Mouse (Mus musculus) midbrain, embryonic 13.5 days (tissue): ENCODE measurements around the gene 5730596B20Rik. TPM values are rescaled to one million over a fixed set of nuclear protein-coding genes. Genes with fewer than 3 reads are reported as not detected.
A peak's percentile ranks its signal among the peaks of the same experiment; 100 is the strongest.

Source experiments
- ATAC-seq: fragments of 200-750 bp; cut with Nextera tagmentation; 2 replicates; pipeline ENCODE4 v1.8.0; 2017; ENCODE audit warnings: mild to moderate bottlenecking, moderate TSS enrichment, moderate library complexity
- H3K27ac ChIP-seq: fragments of 300-500 bp; sonication (generic); 2 replicates; pipeline ENCODE4 v1.5.1; 2015; ENCODE audit warnings: inconsistent platforms, mild to moderate bottlenecking, moderate library complexity
- H3K27me3 ChIP-seq: fragments of 300-500 bp; sonication (generic); 2 replicates; pipeline ENCODE4 v1.6.1; 2015; ENCODE audit warnings: mild to moderate bottlenecking, inconsistent platforms
- H3K36me3 ChIP-seq: fragments of 300-500 bp; sonication (generic); 2 replicates; pipeline ENCODE4 v1.6.1; 2015; ENCODE audit warnings: mild to moderate bottlenecking, inconsistent platforms
- H3K4me1 ChIP-seq: fragments of 300-500 bp; sonication (generic); replicated peaks from 2 replicates; pipeline ENCODE4 v1.6.1; 2015; ENCODE audit warnings: inconsistent platforms
- H3K4me2 ChIP-seq: fragments of 300-500 bp; sonication (generic); replicated peaks from 2 replicates; pipeline ENCODE4 v1.6.1; 2015; ENCODE audit warnings: moderate library complexity, mild to moderate bottlenecking, inconsistent platforms
- H3K4me3 ChIP-seq: fragments of 300-500 bp; sonication (generic); replicated peaks from 2 replicates; pipeline ENCODE4 v1.5.1; 2015; ENCODE audit warnings: mild to moderate bottlenecking, inconsistent platforms
- H3K9ac ChIP-seq: fragments of 300-500 bp; sonication (generic); replicated peaks from 2 replicates; pipeline ENCODE4 v1.6.1; 2015; ENCODE audit warnings: mild to moderate bottlenecking, inconsistent platforms
- H3K9me3 ChIP-seq: fragments of 300-500 bp; sonication (generic); 2 replicates; pipeline ENCODE4 v1.6.1; 2016; ENCODE audit warnings: mild to moderate bottlenecking, inconsistent platforms
- WGBS: fragments of 180-500 bp; shearing (Covaris S2); methylation state at CpG from one replicate; pipeline ENCODE4 v1.1.7; 2015; 5-methylcytosine and 5-hydroxymethylcytosine counted together
- polyA plus RNA-seq: library from polyadenylated mRNA; unstranded; fragments of >200 nt; fragmentation: Nextera tagmentation; extraction: Ambion mirVana; gene quantifications from 2 replicates; pipeline ENCODE4 v1.2.1, GENCODE M21; 2015

The 5730596B20Rik gene
- polyA plus RNA-seq = not detected in 2 replicates

- Histone ChIP-seq H3K27me3 (peaks cover 99% of the 10 kb centered on the region), H3K27ac (no peak within 1 kb of the TSS), H3K4me2 (no peak within 1 kb of the TSS)
Observed at GRCm38 (mm10) chr6:52177061-52177735, at the start of gene 5730596B20Rik. Gene 5730596B20Rik (plus strand): TSS chr6:52177498.

GRCm38 (mm10) chr6:52137841-52138535 is 39.3 kb upstream of the 5730596B20Rik start:
- no peaks in the 10 kb centered on the region for H3K9me3 ChIP-seq
- ATAC-seq = peak; percentile 63; the same call in 1 of the 2 replicates
- H3K4me1 ChIP-seq = peaks cover 12% of the 10 kb centered on the region; the same call in 1 of the 2 replicates
- no peak overlapping the region for H3K9ac ChIP-seq
- WGBS = 58% methylated on average over 9 of the region's 9 CpGs
- H3K27me3 ChIP-seq = peaks cover 21% of the 10 kb centered on the region
- no peak overlapping the region for H3K27ac ChIP-seq
- H3K4me3 ChIP-seq = no peak overlapping the region
- H3K4me2 ChIP-seq = no peak overlapping the region
- H3K36me3 ChIP-seq = no peaks in the 10 kb centered on the region

More at GRCm38 (mm10) chr6:52177061-52177735, at the start of gene 5730596B20Rik:
- H3K4me1 ChIP-seq = peaks cover 7% of the 10 kb centered on the region
- no peaks in the 10 kb centered on the region for H3K9me3 ChIP-seq
- no peak for ATAC-seq
- no peak within 1 kb of the TSS for H3K4me3 ChIP-seq
- H3K9ac ChIP-seq = no peak within 1 kb of the TSS
- under 1% methylated on average over 36 of the region's 36 CpGs for WGBS
- no peaks in the 10 kb centered on the region for H3K36me3 ChIP-seq

DNA sequence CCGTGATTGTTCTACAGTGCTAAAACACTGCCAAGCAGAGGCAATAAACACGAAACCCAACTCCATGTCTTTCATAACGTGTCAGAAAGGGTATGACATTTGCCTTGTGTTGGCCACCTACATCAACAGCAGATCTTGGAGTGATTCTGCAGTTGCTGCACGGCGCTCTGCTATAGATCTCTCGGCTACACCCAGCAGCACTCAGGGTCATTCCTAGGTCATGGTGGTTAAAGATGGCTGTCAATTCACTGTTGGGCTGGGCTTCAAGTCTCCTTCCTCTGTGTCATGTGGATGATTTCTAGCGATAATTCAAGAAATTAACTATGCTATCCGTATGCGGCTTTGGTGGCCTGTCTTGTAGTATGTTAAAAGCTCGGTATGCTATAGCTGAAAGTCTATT is 38.7 kb upstream of the 5730596B20Rik start:
- Histone ChIP-seq H3K4me1 (peaks cover 12% of the 10 kb centered on the region; the same call in 1 of the 2 replicates), H3K4me3 (no peak overlapping the region), H3K9me3 (no peaks in the 10 kb centered on the region), H3K27me3 (peaks cover 26% of the 10 kb centered on the region), H3K36me3 (no peaks in the 10 kb centered on the region), H3K27ac (no peak overlapping the region), H3K4me2 (no peak overlapping the region), H3K9ac (no peak overlapping the region)
- WGBS = 83% methylated on average over 10 of the region's 10 CpGs
- no peak for ATAC-seq

DNA sequence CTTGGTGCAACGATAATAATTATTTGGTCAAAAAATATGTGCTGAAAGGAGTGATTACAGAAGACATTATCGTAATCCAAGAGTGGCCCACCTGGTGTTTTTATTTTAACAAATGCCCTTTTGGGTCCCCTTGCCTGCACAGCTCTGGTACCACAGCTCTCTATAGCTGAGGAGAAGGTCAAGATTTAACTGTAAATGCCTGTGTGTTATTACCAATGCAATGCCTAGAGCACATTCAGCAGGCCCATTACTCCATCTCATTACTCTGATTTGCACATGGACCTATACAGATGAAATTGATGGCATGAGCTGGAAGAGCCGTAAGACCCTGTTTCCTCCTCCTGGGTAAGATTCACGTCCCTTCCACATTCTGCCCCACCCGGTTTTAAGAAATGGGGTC is 38.2 kb upstream of the 5730596B20Rik start:
- Histone ChIP-seq H3K36me3 (no peaks in the 10 kb centered on the region), H3K4me2 (no peak overlapping the region), H3K4me1 (peaks cover 12% of the 10 kb centered on the region; the same call in 1 of the 2 replicates), H3K4me3 (no peak overlapping the region), H3K27ac (no peak overlapping the region), H3K9ac (no peak overlapping the region), H3K9me3 (no peaks in the 10 kb centered on the region), H3K27me3 (peaks cover 28% of the 10 kb centered on the region)
- no peak for ATAC-seq
- 89% methylated on average over 5 of the region's 5 CpGs for WGBS

DNA sequence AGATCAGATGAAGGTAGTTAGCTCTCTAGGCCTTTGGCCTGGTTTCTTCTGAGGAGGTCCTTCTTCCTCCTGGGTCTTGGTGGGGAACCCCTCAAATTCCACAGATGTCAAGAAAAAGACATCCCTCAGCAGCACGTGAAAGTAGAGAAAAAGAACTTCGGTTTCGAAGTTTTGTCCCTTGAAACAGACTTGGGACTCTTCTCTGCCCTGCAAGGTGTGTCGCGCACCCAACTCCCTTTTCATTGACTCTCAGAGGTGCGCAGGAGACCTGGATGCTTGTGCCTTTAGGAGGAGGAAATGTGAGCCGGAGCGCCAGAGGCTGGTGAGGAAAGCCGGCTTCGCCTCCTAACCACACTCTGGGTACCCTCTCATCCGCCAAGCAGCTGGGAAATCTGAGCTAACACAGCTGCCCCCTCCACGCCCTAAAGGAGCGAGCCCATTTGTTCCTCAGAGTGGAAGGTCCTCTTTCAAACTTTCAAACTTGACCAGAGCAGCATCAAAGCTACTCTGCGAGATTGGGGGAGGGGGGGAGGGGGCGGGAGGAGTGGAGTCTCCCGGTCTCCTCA is 26.8 kb upstream of the 5730596B20Rik start:
- H3K4me3 ChIP-seq = no peak overlapping the region
- no peak overlapping the region for H3K4me2 ChIP-seq
- H3K9ac ChIP-seq = no peak overlapping the region
- peaks cover 96% of the 10 kb centered on the region for H3K27me3 ChIP-seq
- ATAC-seq = no peak
- no peak overlapping the region for H3K27ac ChIP-seq
- no peaks in the 10 kb centered on the region for H3K4me1 ChIP-seq
- H3K36me3 ChIP-seq = no peaks in the 10 kb centered on the region
- WGBS = 3% methylated on average over 16 of the region's 16 CpGs
- H3K9me3 ChIP-seq = no peaks in the 10 kb centered on the region

GRCm38 (mm10) chr6:52151571-52151970 is 25.7 kb upstream of the 5730596B20Rik start:
- Histone ChIP-seq H3K9me3 (no peaks in the 10 kb centered on the region), H3K27ac (no peak overlapping the region), H3K4me2 (no peak overlapping the region), H3K27me3 (peaks cover 100% of the 10 kb centered on the region), H3K4me3 (no peak overlapping the region), H3K9ac (no peak overlapping the region), H3K4me1 (no peaks in the 10 kb centered on the region), H3K36me3 (no peaks in the 10 kb centered on the region)
- 3% methylated on average over 4 of the region's 4 CpGs for WGBS
- no peak for ATAC-seq

- Histone ChIP-seq H3K9me3 (no peaks in the 10 kb centered on the region), H3K4me2 (no peak overlapping the region), H3K36me3 (no peaks in the 10 kb centered on the region), H3K9ac (no peak overlapping the region), H3K27me3 (peaks cover 100% of the 10 kb centered on the region), H3K4me3 (no peak overlapping the region), H3K4me1 (no peaks in the 10 kb centered on the region), H3K27ac (no peak overlapping the region)
- WGBS = 2% methylated on average over 16 of the region's 16 CpGs
- no peak for ATAC-seq
Observed at GRCm38 (mm10) chr6:52152226-52153193, 24.8 kb upstream of the 5730596B20Rik start.

- Histone ChIP-seq H3K36me3 (no peaks in the 10 kb centered on the region), H3K4me1 (peaks cover 4% of the 10 kb centered on the region), H3K9ac (no peak overlapping the region), H3K27ac (no peak overlapping the region), H3K27me3 (peaks cover 100% of the 10 kb centered on the region), H3K9me3 (no peaks in the 10 kb centered on the region), H3K4me3 (no peak overlapping the region), H3K4me2 (no peak overlapping the region)
- no peak for ATAC-seq
- 0% methylated on average over 6 of the region's 6 CpGs for WGBS
Observed at GRCm38 (mm10) chr6:52153270-52153669, 24.0 kb upstream of the 5730596B20Rik start.

- Histone ChIP-seq H3K27me3 (peaks cover 100% of the 10 kb centered on the region), H3K27ac (no peak overlapping the region), H3K9ac (no peak overlapping the region), H3K36me3 (no peaks in the 10 kb centered on the region), H3K9me3 (no peaks in the 10 kb centered on the region), H3K4me1 (peaks cover 10% of the 10 kb centered on the region), H3K4me2 (no peak overlapping the region), H3K4me3 (no peak overlapping the region)
- ATAC-seq = no peak
- 1% methylated on average over 5 of the region's 5 CpGs for WGBS
Observed at GRCm38 (mm10) chr6:52154044-52154443, 23.3 kb upstream of the 5730596B20Rik start.

DNA sequence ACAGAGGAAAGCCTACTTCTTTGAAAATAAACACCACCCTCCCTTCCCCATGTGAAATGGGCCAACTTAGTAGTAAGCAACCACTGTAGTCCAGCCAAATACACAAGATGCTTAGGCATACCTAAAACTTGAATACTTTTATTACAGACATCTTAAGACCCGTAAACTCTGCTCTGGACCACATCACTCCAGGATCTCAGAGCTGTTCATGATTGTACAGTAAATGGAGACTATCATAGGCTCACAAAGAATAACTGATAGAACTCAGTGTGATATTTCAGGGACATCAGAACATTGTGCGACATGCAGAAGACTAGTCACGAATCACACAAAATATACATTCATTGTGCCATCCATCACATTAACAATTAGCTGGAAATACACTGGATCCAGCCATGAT is 21.8 kb upstream of the 5730596B20Rik start:
- Histone ChIP-seq H3K4me3 (no peak overlapping the region), H3K4me2 (no peak overlapping the region), H3K36me3 (no peaks in the 10 kb centered on the region), H3K9ac (no peak overlapping the region), H3K27ac (no peak overlapping the region), H3K9me3 (no peaks in the 10 kb centered on the region), H3K4me1 (peaks cover 10% of the 10 kb centered on the region), H3K27me3 (peaks cover 100% of the 10 kb centered on the region)
- ATAC-seq = no peak
- 39% methylated on average over 3 of the region's 3 CpGs for WGBS

- H3K4me3 ChIP-seq = no peak overlapping the region
- ATAC-seq = no peak
- no peaks in the 10 kb centered on the region for H3K36me3 ChIP-seq
- H3K4me1 ChIP-seq = peaks cover 10% of the 10 kb centered on the region
- 2% methylated on average over 20 of the region's 20 CpGs for WGBS
- H3K4me2 ChIP-seq = no peak overlapping the region
- no peak overlapping the region for H3K9ac ChIP-seq
- H3K9me3 ChIP-seq = no peaks in the 10 kb centered on the region
- H3K27me3 ChIP-seq = peaks cover 99% of the 10 kb centered on the region
- no peak overlapping the region for H3K27ac ChIP-seq
Observed at GRCm38 (mm10) chr6:52156551-52157200, 20.6 kb upstream of the 5730596B20Rik start.
